Mouse (Mus musculus) liver, embryonic 15.5 days (tissue): ENCODE results near the gene Gm6020. TPM values are rescaled to one million over a fixed set of nuclear protein-coding genes. Genes with fewer than 3 reads are reported as not detected.
"Not testable (repeated sequence)": the region's sequence is repeated elsewhere in the genome, so short reads cannot be mapped to it uniquely, and the experiment has no call there.

ENCODE experiments used
- ATAC-seq: fragments of 200-750 bp; cut with Nextera tagmentation; 2 replicates; pipeline ENCODE4 v1.8.0; 2017; ENCODE audit warnings: moderate number of reproducible peaks, mild to moderate bottlenecking, moderate library complexity; ENCODE audit not compliant: insufficient read depth
- H3K27ac ChIP-seq: fragments of 300-500 bp; sonication (generic); replicated peaks from 2 replicates; pipeline ENCODE4 v1.5.1; 2015; ENCODE audit warnings: mild to moderate bottlenecking, inconsistent platforms
- H3K27me3 ChIP-seq: fragments of 300-500 bp; sonication (generic); 2 replicates; pipeline ENCODE4 v1.6.1; 2015; ENCODE audit warnings: mild to moderate bottlenecking, inconsistent platforms
- H3K36me3 ChIP-seq: fragments of 300-500 bp; sonication (generic); replicated peaks from 2 replicates; pipeline ENCODE4 v1.6.1; 2015; ENCODE audit warnings: moderate library complexity, mild to moderate bottlenecking, inconsistent platforms
- H3K4me1 ChIP-seq: fragments of 300-500 bp; sonication (generic); replicated peaks from 2 replicates; pipeline ENCODE4 v1.6.1; 2015; ENCODE audit warnings: inconsistent platforms
- H3K4me2 ChIP-seq: fragments of 300-500 bp; sonication (generic); 2 replicates; pipeline ENCODE4 v1.6.1; 2015; ENCODE audit warnings: moderate library complexity, mild to moderate bottlenecking, inconsistent platforms
- H3K4me3 ChIP-seq: fragments of 300-500 bp; sonication (generic); replicated peaks from 2 replicates; pipeline ENCODE4 v1.5.1; 2015; ENCODE audit warnings: mild to moderate bottlenecking, inconsistent platforms
- H3K9ac ChIP-seq: fragments of 300-500 bp; sonication (generic); 2 replicates; pipeline ENCODE4 v1.6.1; 2015; ENCODE audit warnings: moderate library complexity, mild to moderate bottlenecking, inconsistent platforms
- H3K9me3 ChIP-seq: fragments of 300-500 bp; sonication (generic); replicated peaks from 2 replicates; pipeline ENCODE4 v1.6.1; 2016; ENCODE audit warnings: inconsistent platforms
- WGBS: fragments of 180-500 bp; shearing (Covaris S2); methylation state at CpG from one replicate; pipeline ENCODE4 v1.1.7; 2015; ENCODE audit warnings: mixed read lengths; ENCODE audit not compliant: insufficient replicate concordance; 5-methylcytosine and 5-hydroxymethylcytosine counted together
- polyA plus RNA-seq: library from polyadenylated mRNA; unstranded; fragments of >200 nt; fragmentation: Nextera tagmentation; extraction: Ambion mirVana; gene quantifications from 2 replicates; pipeline ENCODE4 v1.2.1, GENCODE M21; 2015

Gene Gm6020
- not detected in 2 replicates for polyA plus RNA-seq

DNA sequence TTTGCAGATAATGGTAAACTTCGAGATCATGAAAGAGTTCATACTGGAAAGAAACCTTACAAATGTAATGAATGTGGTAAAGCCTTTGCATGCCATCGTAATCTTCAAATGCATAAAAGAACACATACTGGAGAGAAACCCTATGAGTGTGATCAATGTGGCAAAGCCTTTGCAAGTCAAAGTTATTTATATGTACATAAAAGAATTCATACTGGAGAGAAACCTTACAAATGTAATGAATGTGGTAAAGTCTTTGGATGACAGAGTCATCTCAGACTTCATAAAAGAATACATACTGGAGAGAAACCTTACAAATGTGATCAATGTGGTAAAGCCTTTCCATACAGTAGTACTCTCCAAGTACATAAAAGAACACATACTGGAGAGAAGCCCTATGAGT lies at the start of gene Gm6020:
Gm6020 (plus strand) TSS at position 301 of the 400 bp plus-strand sequence.
- whole genome bisulfite sequencing, result 46% methylated on average over 2 of the region's 2 CpGs
- not testable (repeated sequence) for H3K36me3 ChIP-seq, H3K9me3 ChIP-seq, H3K4me2 ChIP-seq, H3K27me3 ChIP-seq, H3K4me1 ChIP-seq, H3K4me3 ChIP-seq, H3K9ac ChIP-seq, ATAC-seq, H3K27ac ChIP-seq

DNA sequence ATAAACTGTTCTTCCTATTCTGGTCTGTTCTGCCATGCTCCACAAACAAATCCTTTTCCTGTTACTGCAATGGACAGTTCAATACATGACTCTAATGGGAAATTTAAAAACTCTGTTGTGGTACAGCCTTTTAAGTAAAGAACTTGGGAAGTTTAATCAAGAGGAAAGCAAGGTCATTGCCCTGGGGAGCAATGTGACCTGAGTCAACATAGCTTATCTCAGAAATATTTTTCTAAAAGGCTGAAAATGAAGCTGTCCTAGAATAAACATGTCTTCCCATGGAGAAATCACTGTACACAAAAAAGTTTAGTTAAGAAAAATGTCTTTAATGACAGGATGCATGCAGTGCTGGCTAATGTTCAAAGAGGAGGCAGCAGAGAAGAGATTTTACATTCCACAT lies 45.0 kb upstream of the Gm6020 start:
- no peak overlapping the region for H3K9ac ChIP-seq
- H3K27ac ChIP-seq, result 0 out of 2 replicates have a peak overlapping the region, but pooled peaks have one; percentile 6
- peaks cover 21% of the 10 kb centered on the region for H3K4me1 ChIP-seq
- H3K4me3 ChIP-seq, result no peak overlapping the region
- no peaks in the 10 kb centered on the region for H3K36me3 ChIP-seq
- no peak for ATAC-seq
- no peak overlapping the region for H3K4me2 ChIP-seq
- no peaks in the 10 kb centered on the region for H3K27me3 ChIP-seq
- no peaks in the 10 kb centered on the region for H3K9me3 ChIP-seq

DNA sequence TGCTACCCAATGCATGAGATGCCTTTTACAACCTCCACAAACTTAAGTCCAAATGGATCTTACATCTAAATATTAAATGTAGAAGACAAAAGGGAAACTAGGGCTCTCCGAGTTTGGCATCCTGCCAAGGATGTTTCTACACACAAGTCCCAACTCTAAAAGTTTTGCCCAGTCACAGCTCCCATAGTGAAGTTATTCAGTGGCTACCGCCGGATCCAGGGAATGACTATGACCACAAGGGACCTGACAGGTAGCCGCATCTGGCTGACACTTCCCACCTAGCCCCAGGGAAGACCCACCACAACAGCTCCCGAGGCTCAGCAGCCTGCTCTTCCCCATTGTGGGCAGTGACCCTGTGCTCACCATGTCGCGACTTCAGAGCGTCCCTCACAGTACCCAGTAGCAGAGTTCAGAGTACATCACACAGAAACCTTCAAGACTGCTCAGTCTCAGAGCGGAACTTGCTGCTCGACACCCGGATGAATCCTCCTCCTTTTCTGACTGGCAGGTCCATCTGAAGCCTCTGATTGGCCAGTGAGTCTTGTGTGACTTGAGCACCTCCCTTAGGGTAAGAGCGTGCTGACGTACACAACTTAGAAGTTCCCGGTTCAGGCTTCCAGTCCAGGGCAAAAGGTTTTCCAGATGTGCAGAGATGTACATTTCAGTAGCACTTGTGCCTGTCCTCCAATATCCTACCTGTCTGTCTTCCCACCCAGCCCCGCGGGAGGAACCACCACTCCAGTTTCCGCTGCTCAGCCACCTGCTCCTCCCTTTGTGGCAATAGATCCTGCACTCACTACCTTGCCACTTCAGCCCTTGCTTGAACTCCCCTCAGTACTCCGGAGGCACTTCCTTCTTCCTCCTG lies 43.1 kb upstream of the Gm6020 start, which contains the start of gene Zfp950:
Zfp950 (minus strand) TSS at position 499 of the 865 bp plus-strand sequence.
- no peaks in the 10 kb centered on the region for H3K27me3 ChIP-seq
- peak; percentile 100 for ATAC-seq
- H3K9ac ChIP-seq, result peak within 1 kb of the TSS; percentile 74
- H3K4me3 ChIP-seq, result peak within 1 kb of the TSS; percentile 76
- H3K4me1 ChIP-seq, result peaks cover 21% of the 10 kb centered on the region
- H3K27ac ChIP-seq, result peak within 1 kb of the TSS; percentile 77
- H3K9me3 ChIP-seq, result no peaks in the 10 kb centered on the region
- under 1% methylated on average over 18 of the region's 18 CpGs for WGBS
- H3K36me3 ChIP-seq, result no peaks in the 10 kb centered on the region
- peak within 1 kb of the TSS; percentile 79 for H3K4me2 ChIP-seq

DNA sequence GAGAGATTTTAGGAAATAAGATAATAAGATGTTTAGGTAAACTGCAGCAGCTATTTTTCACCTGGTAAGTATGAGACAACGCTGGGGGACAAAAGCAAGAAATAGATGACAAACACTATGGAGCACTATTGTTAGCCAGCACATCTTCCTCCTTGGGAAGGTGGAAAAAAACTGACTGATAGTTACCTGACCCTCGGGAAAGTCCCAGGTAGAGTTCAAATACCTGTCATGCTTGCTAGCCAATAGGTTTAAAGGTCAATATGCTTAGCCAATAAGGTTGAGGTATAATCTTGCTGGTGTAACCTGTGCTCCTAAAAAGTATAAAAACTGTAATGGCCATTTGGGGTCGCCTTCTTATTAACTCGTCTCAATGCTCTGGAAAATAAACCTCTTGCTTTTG lies 42.4 kb upstream of the Gm6020 start:
- Histone ChIP-seq H3K9ac (peak overlapping the region; percentile 74), H3K27ac (peak overlapping the region; percentile 67), H3K4me3 (peak overlapping the region; percentile 76), H3K4me2 (peak overlapping the region; percentile 79), H3K9me3 (no peaks in the 10 kb centered on the region), H3K27me3 (no peaks in the 10 kb centered on the region), H3K36me3 (no peaks in the 10 kb centered on the region), H3K4me1 (peaks cover 21% of the 10 kb centered on the region)
- 35% methylated on average over 4 of the region's 4 CpGs for WGBS
- no peak for ATAC-seq

DNA sequence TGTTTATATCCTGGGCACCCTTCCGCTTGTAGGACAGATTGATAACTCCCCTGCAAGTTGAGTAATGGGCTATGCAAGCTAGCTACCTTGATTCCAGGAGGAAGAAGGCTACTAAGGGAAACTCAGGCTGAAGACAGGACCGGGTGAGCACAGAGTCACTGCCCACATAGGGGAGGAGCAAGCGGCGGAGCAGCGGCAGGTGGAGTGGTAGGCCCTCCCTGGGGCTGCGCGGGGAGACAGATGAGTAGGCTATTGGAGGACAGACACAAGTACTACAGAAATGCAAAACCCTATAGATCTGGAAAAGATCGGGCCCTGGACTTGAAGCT lies 32.4 kb upstream of the Gm6020 start:
- no peaks in the 10 kb centered on the region for H3K9me3 ChIP-seq
- peak overlapping the region; percentile 74 for H3K4me2 ChIP-seq
- H3K4me3 ChIP-seq, result peak overlapping the region; percentile 54
- no peaks in the 10 kb centered on the region; the same call in 1 of the 2 replicates for H3K27me3 ChIP-seq
- 9% methylated on average over 8 of the region's 8 CpGs for WGBS
- no peak overlapping the region for H3K27ac ChIP-seq
- H3K9ac ChIP-seq, result 0 out of 2 replicates have a peak overlapping the region, but pooled peaks have one; percentile 21
- peaks cover 6% of the 10 kb centered on the region for H3K4me1 ChIP-seq
- H3K36me3 ChIP-seq, result no peaks in the 10 kb centered on the region
- ATAC-seq, result peak; percentile 66

DNA sequence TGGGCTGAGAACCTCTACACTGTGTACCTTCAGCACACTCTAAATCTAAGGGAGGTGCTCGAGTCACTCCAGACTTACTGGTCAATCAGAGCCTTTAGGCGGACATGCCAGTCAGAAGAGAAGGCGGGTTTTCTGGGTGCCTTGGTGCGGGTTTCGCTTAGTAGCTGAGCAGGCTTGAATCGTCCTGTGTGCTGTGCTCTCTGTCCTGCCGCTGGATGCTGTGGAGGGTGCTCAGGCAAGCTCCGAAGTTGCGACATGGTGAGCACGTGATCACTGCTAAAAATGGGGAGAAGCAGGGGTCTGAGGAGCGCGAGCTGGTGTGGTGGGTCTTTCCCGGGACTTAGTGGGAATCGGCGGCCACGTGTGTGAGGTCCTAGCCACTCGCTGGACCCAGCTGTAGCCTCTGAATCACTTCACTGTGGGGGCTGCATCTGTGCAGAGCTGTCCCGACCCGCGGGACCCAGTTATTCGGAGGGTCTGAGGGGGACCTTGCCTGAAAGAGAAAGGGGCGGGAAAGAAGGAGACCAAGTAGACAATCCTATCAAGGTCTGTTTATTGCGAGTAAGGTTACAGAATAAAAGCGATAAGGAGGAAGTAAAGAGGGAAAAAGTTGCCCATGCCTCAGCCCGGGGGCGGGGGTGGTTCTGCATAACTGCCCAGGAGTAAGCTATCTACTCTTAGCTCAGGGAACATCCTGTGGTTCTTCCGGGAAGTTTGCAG lies 31.8 kb upstream of the Gm6020 start:
- Histone ChIP-seq H3K4me2 (peak overlapping the region; percentile 74), H3K36me3 (no peaks in the 10 kb centered on the region), H3K4me3 (peak overlapping the region; percentile 54), H3K27ac (no peak overlapping the region), H3K9ac (peak overlapping the region; percentile 21; the same call in 1 of the 2 replicates), H3K4me1 (peaks cover 6% of the 10 kb centered on the region), H3K27me3 (no peaks in the 10 kb centered on the region; the same call in 1 of the 2 replicates), H3K9me3 (no peaks in the 10 kb centered on the region)
- WGBS, result under 1% methylated on average over 27 of the region's 27 CpGs
- ATAC-seq, result peak; percentile 67

DNA sequence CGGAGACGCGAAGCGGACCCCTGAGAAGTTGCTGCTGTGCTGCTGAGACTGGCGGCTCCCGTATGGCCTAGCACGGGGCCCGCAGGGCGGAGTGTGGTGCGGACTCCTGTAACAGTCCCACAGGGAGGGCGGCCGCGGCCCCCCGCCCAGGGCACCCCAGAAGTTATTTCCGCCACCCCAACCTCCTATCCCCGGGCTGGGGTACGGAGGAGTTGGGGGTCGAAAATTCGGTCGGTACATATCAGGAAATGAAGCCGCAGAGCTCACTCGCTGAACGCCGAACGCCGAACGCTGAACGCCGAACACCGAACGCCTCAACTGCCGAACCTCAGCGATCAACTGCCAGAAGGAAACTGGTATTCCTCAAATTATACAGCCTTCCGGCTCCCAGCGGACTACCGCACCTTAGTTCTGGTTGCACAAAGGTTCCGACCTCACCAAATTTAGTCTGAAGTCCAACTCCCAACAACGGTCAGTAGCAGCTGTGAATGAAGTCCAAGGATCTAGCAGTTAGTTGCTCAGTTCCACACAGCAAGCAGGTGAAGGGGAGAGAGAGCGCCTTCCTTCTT lies 7.8 kb upstream of the Gm6020 start, which contains the start of gene Gm7102:
Gm7102 (minus strand) TSS at position 554 of the 569 bp plus-strand sequence.
- no peaks in the 10 kb centered on the region for H3K4me1 ChIP-seq
- peak within 1 kb of the TSS; percentile 26 for H3K4me3 ChIP-seq
- WGBS, result 22% methylated on average over 39 of the region's 39 CpGs
- H3K4me2 ChIP-seq, result peak within 1 kb of the TSS; percentile 47
- H3K27me3 ChIP-seq, result peaks cover 7% of the 10 kb centered on the region
- ATAC-seq, result no peak
- H3K36me3 ChIP-seq, result no peaks in the 10 kb centered on the region
- no peak within 1 kb of the TSS for H3K9ac ChIP-seq
- H3K9me3 ChIP-seq, result no peaks in the 10 kb centered on the region
- H3K27ac ChIP-seq, result no peak within 1 kb of the TSS

DNA sequence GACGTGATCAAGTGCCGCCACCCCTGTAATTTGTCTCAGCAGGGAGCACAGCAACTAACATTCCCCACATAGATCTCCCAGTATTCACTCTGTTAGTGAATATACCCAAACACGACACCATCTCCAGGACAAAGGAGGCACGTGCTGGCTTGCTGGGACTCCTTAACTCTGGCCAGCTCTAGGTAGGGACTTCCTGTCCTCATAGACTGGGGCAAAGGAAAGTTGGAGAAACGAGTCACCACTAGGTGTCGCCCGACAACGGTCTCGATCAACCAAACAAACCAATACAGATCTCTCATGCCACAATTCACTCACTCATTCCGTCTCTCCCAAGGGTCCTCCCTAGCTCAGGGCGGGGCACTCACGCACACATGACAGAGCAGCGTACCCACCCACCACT lies 15.6 kb downstream of the Gm6020 start:
- Histone ChIP-seq H3K36me3 (no peaks in the 10 kb centered on the region), H3K27ac (no peak overlapping the region), H3K27me3 (no peaks in the 10 kb centered on the region), H3K4me3 (no peak overlapping the region), H3K4me2 (no peak overlapping the region), H3K9ac (no peak overlapping the region), H3K4me1 (no peaks in the 10 kb centered on the region), H3K9me3 (no peaks in the 10 kb centered on the region)
- 13% methylated on average over 13 of the region's 13 CpGs for WGBS
- no peak for ATAC-seq

DNA sequence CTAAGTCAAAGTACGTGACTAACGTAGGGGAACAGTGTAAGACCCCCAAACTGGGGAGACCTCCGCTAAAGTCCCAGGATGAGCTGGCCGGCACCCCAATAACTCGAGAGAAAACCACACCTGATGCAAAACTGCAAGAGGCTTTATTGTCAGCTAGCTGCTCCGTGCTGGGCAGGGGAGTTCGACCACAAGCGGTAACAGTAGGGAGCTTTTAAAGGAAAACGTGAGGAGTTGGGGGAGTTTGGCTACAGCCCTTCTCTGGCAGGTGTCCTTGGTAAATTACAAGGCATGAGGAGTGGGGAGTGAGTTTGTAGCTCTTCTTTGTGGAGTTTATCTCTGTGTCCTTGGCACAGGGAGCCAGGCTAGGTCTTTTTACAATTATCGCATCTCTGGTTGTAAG lies 16.1 kb downstream of the Gm6020 start:
- Histone ChIP-seq H3K27ac (no peak overlapping the region), H3K9ac (no peak overlapping the region), H3K4me2 (no peak overlapping the region), H3K4me3 (no peak overlapping the region), H3K36me3 (no peaks in the 10 kb centered on the region), H3K4me1 (no peaks in the 10 kb centered on the region), H3K27me3 (no peaks in the 10 kb centered on the region), H3K9me3 (no peaks in the 10 kb centered on the region)
- no peak for ATAC-seq
- WGBS, result 10% methylated on average over 10 of the region's 10 CpGs

DNA sequence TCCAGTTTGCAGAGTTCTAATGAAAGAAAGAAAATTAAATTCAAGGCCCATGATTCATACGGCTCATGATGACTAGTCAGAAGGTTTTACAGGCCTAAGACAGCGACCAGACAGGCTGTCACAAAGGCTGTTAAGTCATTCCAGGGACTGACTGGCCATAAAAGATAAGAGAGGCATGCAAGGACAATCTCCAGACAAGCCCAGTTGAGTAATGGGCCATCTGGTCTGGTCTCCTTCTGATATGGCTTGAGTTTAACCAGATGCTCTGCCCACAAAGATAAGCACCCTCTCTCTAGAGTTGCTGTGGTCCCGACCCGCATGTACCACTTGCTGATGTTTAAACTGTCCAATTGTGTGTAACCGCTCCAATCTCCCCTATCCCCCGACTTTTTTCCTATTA lies 23.8 kb downstream of the Gm6020 start:
- not testable (repeated sequence) for H3K4me1 ChIP-seq
- peak; percentile 77 for ATAC-seq
- WGBS, result 32% methylated on average over 6 of the region's 6 CpGs

More for the DNA sequence above, 23.8 kb downstream of the Gm6020 start:
- H3K9me3 ChIP-seq, H3K27ac ChIP-seq, H3K36me3 ChIP-seq, H3K4me3 ChIP-seq, H3K27me3 ChIP-seq, H3K4me2 ChIP-seq, H3K9ac ChIP-seq: not testable (repeated sequence)
